Mouse (Mus musculus): Measurements from ENCODE around the gene Tcstv1. TPM values are rescaled to one million over a fixed set of nuclear protein-coding genes. Genes with fewer than 3 reads are reported as not detected.
"Not testable (repeated sequence)": the region's sequence is repeated elsewhere in the genome, so short reads cannot be mapped to it uniquely, and the experiment has no call there.

Tcstv1 gene
- not detected in 2 replicates for polyA plus RNA-seq (2015; fragmentation: Nextera tagmentation; extraction: Ambion mirVana)

GRCm38 (mm10) chr13:119894685-119895084, at the start of gene Tcstv1:
Gene Tcstv1 (minus strand): TSS chr13:119894785.
- not testable (repeated sequence) for H3K36me3 ChIP-seq (ENCODE audit: control insufficient read depth, insufficient read depth); H3K4me3 ChIP-seq (replicated peaks; ENCODE audit: low read length); H3K4me2 ChIP-seq (ENCODE audit: low read length); ATAC-seq; H3K9me3 ChIP-seq (ENCODE audit: control insufficient read depth, low read length); H3K4me1 ChIP-seq (replicated peaks; ENCODE audit: control insufficient read depth, insufficient read depth, low read length); H3K27ac ChIP-seq (ENCODE audit: low read length); H3K9ac ChIP-seq (replicated peaks; ENCODE audit: low read depth, low read length); H3K27me3 ChIP-seq (replicated peaks; ENCODE audit: control insufficient read depth, insufficient read depth, low read length)
- 77% methylated on average over 3 of the region's 3 CpGs for WGBS

- H3K4me1 ChIP-seq (replicated peaks; ENCODE audit: control insufficient read depth, insufficient read depth, low read length); H3K36me3 ChIP-seq (ENCODE audit: control insufficient read depth, insufficient read depth); H3K9ac ChIP-seq (replicated peaks; ENCODE audit: low read depth, low read length); H3K4me2 ChIP-seq (ENCODE audit: low read length); H3K27ac ChIP-seq (ENCODE audit: low read length); H3K9me3 ChIP-seq (ENCODE audit: control insufficient read depth, low read length); H3K27me3 ChIP-seq (replicated peaks; ENCODE audit: control insufficient read depth, insufficient read depth, low read length); ATAC-seq; H3K4me3 ChIP-seq (replicated peaks; ENCODE audit: low read length): not testable (repeated sequence)
- no CpG with 5 or more reads among the region's 5 CpGs for WGBS
Measured at GRCm38 (mm10) chr13:119929172-119929571, 34.6 kb upstream of the Tcstv1 start, which contains the start of gene Gm21761. Gene Gm21761 (minus strand): TSS chr13:119929272.

- not testable (repeated sequence) for H3K4me2 ChIP-seq (ENCODE audit: low read length); H3K27ac ChIP-seq (ENCODE audit: low read length); H3K4me3 ChIP-seq (replicated peaks; ENCODE audit: low read length); H3K36me3 ChIP-seq (ENCODE audit: control insufficient read depth, insufficient read depth); H3K9ac ChIP-seq (replicated peaks; ENCODE audit: low read depth, low read length); H3K27me3 ChIP-seq (replicated peaks; ENCODE audit: control insufficient read depth, insufficient read depth, low read length); ATAC-seq; H3K9me3 ChIP-seq (ENCODE audit: control insufficient read depth, low read length); H3K4me1 ChIP-seq (replicated peaks; ENCODE audit: control insufficient read depth, insufficient read depth, low read length)
- WGBS: 74% methylated on average over 2 of the region's 3 CpGs
Measured at GRCm38 (mm10) chr13:119924597-119925340, 30.2 kb upstream of the Tcstv1 start.

- H3K4me3 ChIP-seq (replicated peaks; ENCODE audit: low read length); H3K27ac ChIP-seq (ENCODE audit: low read length); H3K27me3 ChIP-seq (replicated peaks; ENCODE audit: control insufficient read depth, insufficient read depth, low read length); H3K9me3 ChIP-seq (ENCODE audit: control insufficient read depth, low read length); ATAC-seq; H3K9ac ChIP-seq (replicated peaks; ENCODE audit: low read depth, low read length); H3K4me1 ChIP-seq (replicated peaks; ENCODE audit: control insufficient read depth, insufficient read depth, low read length); H3K36me3 ChIP-seq (ENCODE audit: control insufficient read depth, insufficient read depth); H3K4me2 ChIP-seq (ENCODE audit: low read length): not testable (repeated sequence)
- WGBS: 84% methylated on average over 4 of the region's 5 CpGs
Measured at GRCm38 (mm10) chr13:119916966-119917722, 22.6 kb upstream of the Tcstv1 start.

- H3K27me3 ChIP-seq (replicated peaks; ENCODE audit: control insufficient read depth, insufficient read depth, low read length); H3K9me3 ChIP-seq (ENCODE audit: control insufficient read depth, low read length); H3K4me1 ChIP-seq (replicated peaks; ENCODE audit: control insufficient read depth, insufficient read depth, low read length); H3K36me3 ChIP-seq (ENCODE audit: control insufficient read depth, insufficient read depth); H3K27ac ChIP-seq (ENCODE audit: low read length); H3K4me3 ChIP-seq (replicated peaks; ENCODE audit: low read length); H3K4me2 ChIP-seq (ENCODE audit: low read length); H3K9ac ChIP-seq (replicated peaks; ENCODE audit: low read depth, low read length); ATAC-seq: not testable (repeated sequence)
- 74% methylated on average over 2 of the region's 2 CpGs for WGBS
Measured at GRCm38 (mm10) chr13:119916449-119916848, 21.9 kb upstream of the Tcstv1 start.

- WGBS: 59% methylated on average over 4 of the region's 5 CpGs
- not testable (repeated sequence) for ATAC-seq; H3K4me1 ChIP-seq (replicated peaks; ENCODE audit: control insufficient read depth, insufficient read depth, low read length)
Measured at GRCm38 (mm10) chr13:119898549-119898948, 4.0 kb upstream of the Tcstv1 start.

GRCm38 (mm10) chr13:119886896-119887295, 7.7 kb downstream of the Tcstv1 start:
- H3K27ac ChIP-seq (ENCODE audit: low read length); H3K27me3 ChIP-seq (replicated peaks; ENCODE audit: control insufficient read depth, insufficient read depth, low read length); H3K4me1 ChIP-seq (replicated peaks; ENCODE audit: control insufficient read depth, insufficient read depth, low read length); H3K9me3 ChIP-seq (ENCODE audit: control insufficient read depth, low read length); H3K36me3 ChIP-seq (ENCODE audit: control insufficient read depth, insufficient read depth); H3K4me3 ChIP-seq (replicated peaks; ENCODE audit: low read length); ATAC-seq; H3K4me2 ChIP-seq (ENCODE audit: low read length); H3K9ac ChIP-seq (replicated peaks; ENCODE audit: low read depth, low read length): not testable (repeated sequence)
- WGBS: 59% methylated on average over 4 of the region's 4 CpGs

More at GRCm38 (mm10) chr13:119898549-119898948, 4.0 kb upstream of the Tcstv1 start:
- not testable (repeated sequence) for H3K9ac ChIP-seq (replicated peaks; ENCODE audit: low read depth, low read length); H3K4me2 ChIP-seq (ENCODE audit: low read length); H3K9me3 ChIP-seq (ENCODE audit: control insufficient read depth, low read length); H3K4me3 ChIP-seq (replicated peaks; ENCODE audit: low read length); H3K27ac ChIP-seq (ENCODE audit: low read length); H3K27me3 ChIP-seq (replicated peaks; ENCODE audit: control insufficient read depth, insufficient read depth, low read length); H3K36me3 ChIP-seq (ENCODE audit: control insufficient read depth, insufficient read depth)

GRCm38 (mm10) chr13:119864395-119864999, 30.1 kb downstream of the Tcstv1 start:
- H3K4me2 ChIP-seq (ENCODE audit: low read length); H3K36me3 ChIP-seq (ENCODE audit: control insufficient read depth, insufficient read depth); H3K9ac ChIP-seq (replicated peaks; ENCODE audit: low read depth, low read length); H3K27ac ChIP-seq (ENCODE audit: low read length); H3K9me3 ChIP-seq (ENCODE audit: control insufficient read depth, low read length); H3K27me3 ChIP-seq (replicated peaks; ENCODE audit: control insufficient read depth, insufficient read depth, low read length); H3K4me3 ChIP-seq (replicated peaks; ENCODE audit: low read length); ATAC-seq; H3K4me1 ChIP-seq (replicated peaks; ENCODE audit: control insufficient read depth, insufficient read depth, low read length): not testable (repeated sequence)
- WGBS: 81% methylated on average over 6 of the region's 7 CpGs

GRCm38 (mm10) chr13:119862399-119862798, 32.2 kb downstream of the Tcstv1 start:
- not testable (repeated sequence) for H3K36me3 ChIP-seq (ENCODE audit: control insufficient read depth, insufficient read depth); ATAC-seq; H3K9me3 ChIP-seq (ENCODE audit: control insufficient read depth, low read length); H3K4me3 ChIP-seq (replicated peaks; ENCODE audit: low read length); H3K27me3 ChIP-seq (replicated peaks; ENCODE audit: control insufficient read depth, insufficient read depth, low read length); H3K4me1 ChIP-seq (replicated peaks; ENCODE audit: control insufficient read depth, insufficient read depth, low read length); H3K4me2 ChIP-seq (ENCODE audit: low read length); H3K9ac ChIP-seq (replicated peaks; ENCODE audit: low read depth, low read length); H3K27ac ChIP-seq (ENCODE audit: low read length)
- WGBS: no CpG with 5 or more reads among the region's 6 CpGs

Measured in forebrain, embryonic 16.5 days (tissue).